Mouse (Mus musculus) stomach, postnatal 0 days (tissue): ENCODE measurements around the gene Aftph. TPM values are rescaled to one million over a fixed set of nuclear protein-coding genes. Genes with fewer than 3 reads are reported as not detected.

ENCODE experiments used
- ATAC-seq: fragments of 200-750 bp; cut with Nextera tagmentation; 2 replicates; pipeline ENCODE4 v1.8.0; 2017; ENCODE audit not compliant: low FRiP score, low TSS enrichment
- DNase-seq: peaks from one replicate; pipeline ENCODE4 v3.0.0-alpha.2; 2016; ENCODE audit warnings: low spot score
- H3K27ac ChIP-seq: fragments of 300-500 bp; sonication (generic); replicated peaks from 2 replicates; pipeline ENCODE4 v1.5.1; 2014; ENCODE audit warnings: mild to moderate bottlenecking, control low read depth
- H3K27me3 ChIP-seq: fragments of 300-500 bp; sonication (generic); 2 replicates; pipeline ENCODE4 v1.6.1; 2014; ENCODE audit warnings: low read length; ENCODE audit not compliant: control insufficient read depth, insufficient read depth
- H3K36me3 ChIP-seq: fragments of 300-500 bp; sonication (generic); 2 replicates; pipeline ENCODE4 v1.6.1; 2014; ENCODE audit warnings: low read length, mixed read lengths; ENCODE audit not compliant: control insufficient read depth, insufficient read depth
- H3K4me1 ChIP-seq: fragments of 300-500 bp; sonication (generic); replicated peaks from 2 replicates; pipeline ENCODE4 v1.6.1; 2014; ENCODE audit warnings: antibody characterized with exemption; ENCODE audit not compliant: control insufficient read depth, insufficient read depth
- H3K4me2 ChIP-seq: fragments of 300-500 bp; sonication (generic); replicated peaks from 2 replicates; pipeline ENCODE4 v1.6.1; 2014; ENCODE audit warnings: low read depth, mild to moderate bottlenecking, control low read depth, moderate library complexity
- H3K4me3 ChIP-seq: fragments of 300-500 bp; sonication (generic); 2 replicates; pipeline ENCODE4 v1.5.1; 2014; ENCODE audit warnings: low read depth, low read length, control low read depth
- H3K9ac ChIP-seq: fragments of 300-500 bp; sonication (generic); 2 replicates; pipeline ENCODE4 v1.6.1; 2014; ENCODE audit warnings: mild to moderate bottlenecking, low read length, control low read depth, mixed read lengths
- H3K9me3 ChIP-seq: fragments of 300-500 bp; sonication (generic); 2 replicates; pipeline ENCODE4 v1.6.1; 2016; ENCODE audit warnings: low read length; ENCODE audit not compliant: control insufficient read depth
- CTCF ChIP-seq: IDR thresholded peaks from 2 replicates; pipeline ENCODE4 v1.5.1; 2016; ENCODE audit warnings: antibody characterized with exemption, low read depth, mild to moderate bottlenecking, moderate library complexity
- EP300 ChIP-seq: optimal IDR thresholded peaks from 2 replicates; pipeline ENCODE3; 2016; ENCODE audit warnings: antibody characterized with exemption
- WGBS: fragments of 180-500 bp; shearing (Covaris S2); extraction: QIAGEN DNeasy Blood & Tissue Kit; methylation state at CpG from one replicate; pipeline ENCODE4 v1.1.7; 2014; 5-methylcytosine and 5-hydroxymethylcytosine counted together
- polyA plus RNA-seq: library from polyadenylated mRNA; unstranded; fragments of >200 nt; fragmentation: Nextera tagmentation; extraction: Ambion mirVana; gene quantifications from 2 replicates; pipeline ENCODE4 v1.2.1, GENCODE M21; 2015

The Aftph gene
- polyA plus RNA-seq: 14.8 and 15.3 TPM in 2 replicates

DNA sequence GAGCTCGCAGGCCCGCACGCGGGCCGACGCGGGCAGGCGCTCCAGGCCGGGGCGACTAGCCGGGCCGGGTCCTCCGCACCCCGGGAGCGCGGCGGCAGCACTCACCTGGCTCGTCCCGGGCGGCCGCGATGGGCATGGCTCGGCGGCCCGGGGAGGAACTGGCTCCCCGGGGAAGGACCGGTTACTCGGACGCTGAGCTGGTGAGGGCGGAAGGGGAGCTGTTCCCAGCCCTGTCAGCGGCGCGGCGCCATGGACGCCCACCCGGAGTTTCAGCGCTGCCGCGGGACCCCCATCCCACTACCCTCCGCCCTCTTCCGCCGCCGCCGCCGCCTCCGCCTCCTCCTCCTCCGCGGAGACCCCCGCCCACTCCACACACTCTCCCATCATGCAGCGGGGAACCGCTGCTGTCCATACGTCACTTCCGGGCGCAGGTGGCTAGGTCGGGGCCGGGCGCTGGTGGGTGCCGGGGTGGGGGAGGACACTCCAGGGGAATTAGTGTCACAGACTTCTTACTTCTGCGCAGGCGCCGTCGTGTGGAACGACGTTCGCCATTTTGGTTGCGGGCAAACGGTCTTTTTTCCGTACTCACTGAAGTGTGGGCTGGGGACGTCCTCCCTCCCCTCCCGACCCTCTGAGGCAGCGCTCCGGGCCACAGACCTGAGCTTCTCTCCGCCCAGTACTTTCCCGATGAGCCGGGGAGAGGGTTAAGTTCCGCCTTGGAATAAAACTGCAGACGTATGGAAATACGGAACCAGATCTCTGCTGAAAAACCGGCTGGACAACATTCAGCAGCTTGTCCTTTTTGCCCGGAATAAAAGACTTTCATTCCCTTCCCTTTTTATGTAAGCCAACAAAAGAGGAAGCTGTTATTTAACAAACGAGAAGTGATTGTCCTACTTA, at the start of gene Aftph:
Gene Aftph (minus strand): TSS at position 389 of the 900 bp plus-strand sequence.
- Histone ChIP-seq H3K4me3 (peak within 1 kb of the TSS; percentile 99), H3K9ac (peak within 1 kb of the TSS; percentile 89), H3K4me2 (peak within 1 kb of the TSS; percentile 83), H3K27me3 (no peaks in the 10 kb centered on the region), H3K27ac (peak within 1 kb of the TSS; percentile 97), H3K36me3 (no peaks in the 10 kb centered on the region), H3K9me3 (no peaks in the 10 kb centered on the region), H3K4me1 (no peaks in the 10 kb centered on the region)
- DNase-seq (peak; percentile 99), ATAC-seq (peak; percentile 98)
- under 1% methylated on average over 37 of the region's 81 CpGs for WGBS
- TF ChIP-seq CTCF (0 out of 2 replicates have a peak, but pooled peaks have one; percentile 11), EP300 (no peak)

DNA sequence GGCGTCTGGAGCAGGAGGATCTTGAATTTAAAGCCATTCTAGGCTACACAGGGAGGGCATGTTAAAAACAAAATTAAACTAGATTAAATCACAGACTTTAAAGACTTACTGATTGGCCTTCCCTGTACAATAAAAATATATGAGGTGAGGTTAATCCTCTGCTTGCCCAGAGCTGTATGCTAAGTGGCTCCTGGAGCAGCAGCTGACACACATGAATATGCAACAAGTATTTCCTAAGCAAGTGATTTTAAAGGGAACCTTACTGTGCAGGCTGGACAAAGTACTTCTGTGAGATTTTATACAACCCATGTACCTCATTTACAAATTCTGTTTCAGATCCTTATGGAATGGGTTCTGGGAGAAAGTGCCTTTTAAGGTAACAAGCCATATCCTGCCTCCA, 47.6 kb upstream of the Aftph start:
- Histone ChIP-seq H3K9me3 (no peaks in the 10 kb centered on the region), H3K36me3 (no peaks in the 10 kb centered on the region), H3K27ac (no peak overlapping the region), H3K9ac (no peak overlapping the region), H3K4me3 (no peak overlapping the region), H3K4me1 (no peaks in the 10 kb centered on the region), H3K4me2 (no peak overlapping the region), H3K27me3 (no peaks in the 10 kb centered on the region)
- no peak for TF ChIP-seq EP300
- TF ChIP-seq CTCF: no peak
- DNase-seq (no peak), ATAC-seq (no peak)
- WGBS: 45% methylated on average over 1 of the region's 1 CpGs

DNA sequence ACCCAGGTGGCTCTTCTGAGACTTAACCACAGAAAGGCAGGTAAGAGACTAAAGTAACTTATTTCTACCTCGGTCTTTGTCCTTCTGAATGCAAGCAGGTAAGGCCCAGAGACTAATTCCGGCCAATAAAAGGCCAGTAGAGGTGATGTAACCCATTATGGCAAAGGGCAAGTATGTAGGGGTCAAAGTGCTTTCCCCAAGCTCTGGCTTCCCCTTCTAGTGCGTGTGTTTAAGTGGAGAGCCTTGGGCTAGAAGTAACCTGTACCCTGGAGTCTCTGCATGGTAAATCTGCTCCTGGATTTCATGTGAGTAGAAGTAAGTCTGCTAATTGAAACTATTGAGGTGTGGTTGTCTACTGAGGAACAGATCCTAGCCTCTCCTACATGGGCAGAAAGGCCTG, 46.7 kb upstream of the Aftph start:
- 71% methylated on average over 3 of the region's 3 CpGs for WGBS
- Histone ChIP-seq H3K4me3 (no peak overlapping the region), H3K27me3 (no peaks in the 10 kb centered on the region), H3K4me2 (no peak overlapping the region), H3K4me1 (no peaks in the 10 kb centered on the region), H3K27ac (no peak overlapping the region), H3K9me3 (no peaks in the 10 kb centered on the region), H3K36me3 (no peaks in the 10 kb centered on the region), H3K9ac (no peak overlapping the region)
- TF ChIP-seq EP300 (no peak), CTCF (no peak)
- DNase-seq (no peak), ATAC-seq (no peak)

DNA sequence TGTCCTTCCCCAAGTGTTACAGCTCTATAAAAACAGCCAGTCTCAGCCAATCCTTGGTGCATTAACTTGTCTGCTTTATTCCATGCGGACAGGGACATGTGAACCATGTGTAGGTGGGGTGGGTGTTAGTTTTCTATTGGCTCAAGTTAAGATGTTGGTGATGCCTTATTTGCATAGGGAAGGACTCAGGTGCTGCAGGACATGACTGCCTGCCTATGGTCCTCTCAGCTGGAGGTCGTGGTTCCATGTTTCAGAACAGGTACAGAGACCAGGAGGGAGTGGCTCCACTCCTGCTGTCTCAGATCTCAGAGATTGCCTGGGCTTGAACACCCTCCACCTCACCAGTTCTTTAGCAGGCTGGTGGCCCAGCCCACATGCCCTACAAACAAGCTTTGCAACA, 44.8 kb upstream of the Aftph start:
- Histone ChIP-seq H3K4me3 (no peak overlapping the region), H3K27ac (no peak overlapping the region), H3K4me1 (no peaks in the 10 kb centered on the region), H3K4me2 (no peak overlapping the region), H3K9me3 (no peaks in the 10 kb centered on the region), H3K27me3 (no peaks in the 10 kb centered on the region), H3K9ac (no peak overlapping the region), H3K36me3 (no peaks in the 10 kb centered on the region)
- no peak for ATAC-seq
- no peak for TF ChIP-seq EP300
- no peak for TF ChIP-seq CTCF
- WGBS: 74% methylated on average over 2 of the region's 2 CpGs
- DNase-seq: no peak

DNA sequence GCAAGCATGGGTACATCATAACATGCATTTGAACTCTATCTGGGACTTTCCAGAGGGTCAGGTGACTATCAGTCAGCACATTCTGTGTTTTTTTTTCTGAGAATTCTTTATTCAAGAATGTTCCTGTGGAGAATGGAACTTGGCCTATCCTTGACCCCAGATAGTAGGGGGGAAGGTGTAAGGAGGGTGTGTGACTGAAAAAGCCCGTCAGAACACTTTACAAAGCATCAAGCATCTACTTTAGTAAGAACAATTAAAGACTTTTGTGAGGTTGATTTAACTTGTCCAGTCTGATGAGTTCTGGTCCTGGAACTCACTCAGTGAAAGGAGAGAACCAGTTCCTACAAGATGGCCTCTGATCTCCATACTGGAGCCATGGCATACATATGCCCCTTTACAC, 43.8 kb upstream of the Aftph start:
- Histone ChIP-seq H3K27me3 (no peaks in the 10 kb centered on the region), H3K9me3 (no peaks in the 10 kb centered on the region), H3K4me2 (no peak overlapping the region), H3K27ac (no peak overlapping the region), H3K9ac (no peak overlapping the region), H3K4me3 (no peak overlapping the region), H3K4me1 (no peaks in the 10 kb centered on the region), H3K36me3 (no peaks in the 10 kb centered on the region)
- WGBS: 65% methylated on average over 1 of the region's 1 CpGs
- TF ChIP-seq CTCF: no peak
- no peak for TF ChIP-seq EP300
- ATAC-seq: no peak
- no peak for DNase-seq

DNA sequence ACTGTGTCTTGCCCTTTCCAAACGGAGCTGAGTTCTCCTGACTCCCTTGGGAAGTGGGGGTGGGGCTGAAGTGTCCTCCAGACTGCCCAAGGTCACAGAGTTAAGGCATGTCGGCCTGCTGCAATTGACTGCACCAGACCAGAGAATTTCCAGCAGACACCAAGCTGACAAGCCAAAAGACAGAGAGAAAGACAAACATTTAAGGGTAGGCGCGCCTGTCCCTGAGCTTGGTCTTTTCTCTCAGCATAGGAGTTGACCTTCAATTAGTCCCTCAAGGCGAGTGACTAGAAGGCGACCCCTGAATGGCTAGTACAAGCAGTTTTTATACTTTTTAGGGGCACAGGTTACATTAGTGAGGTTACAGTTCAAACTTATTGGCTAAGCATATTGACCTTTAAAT, 43.4 kb upstream of the Aftph start:
- H3K4me1 ChIP-seq: no peaks in the 10 kb centered on the region
- H3K27ac ChIP-seq: no peak overlapping the region
- H3K27me3 ChIP-seq: no peaks in the 10 kb centered on the region
- DNase-seq (no peak), ATAC-seq (no peak)
- WGBS: 84% methylated on average over 6 of the region's 6 CpGs
- no peak overlapping the region for H3K4me3 ChIP-seq
- no peak overlapping the region for H3K9ac ChIP-seq
- no peaks in the 10 kb centered on the region for H3K36me3 ChIP-seq
- H3K9me3 ChIP-seq: no peaks in the 10 kb centered on the region
- TF ChIP-seq EP300: no peak
- no peak overlapping the region for H3K4me2 ChIP-seq
